Mouse (Mus musculus) embryonic fibroblast, embryonic 13.5 days (primary cell): Measurements from ENCODE around the gene Glipr1l3. TPM values are rescaled to one million over a fixed set of nuclear protein-coding genes. Genes with fewer than 3 reads are reported as not detected.
"Not testable (repeated sequence)": the region's sequence is repeated elsewhere in the genome, so short reads cannot be mapped to it uniquely, and the experiment has no call there.

Experiments
- H3K27ac ChIP-seq: 2 replicates; pipeline ENCODE4 v1.5.1; 2012; ENCODE audit warnings: low read length, control low read depth, inconsistent platforms; ENCODE audit not compliant: insufficient read depth
- H3K4me1 ChIP-seq: 2 replicates; pipeline ENCODE4 v1.6.1; 2011; ENCODE audit warnings: low read length; ENCODE audit not compliant: control insufficient read depth, insufficient read depth
- H3K4me3 ChIP-seq: 2 replicates; pipeline ENCODE4 v1.5.1; 2011; ENCODE audit warnings: mild to moderate bottlenecking, control low read depth, low read length; ENCODE audit not compliant: insufficient read depth
- CTCF ChIP-seq: IDR thresholded peaks from 2 replicates; pipeline ENCODE4 v1.5.1; 2011; ENCODE audit warnings: mild to moderate bottlenecking, control low read depth, low read length, moderate library complexity, borderline replicate concordance; ENCODE audit not compliant: insufficient read depth
- POLR2A ChIP-seq: IDR thresholded peaks from 2 replicates; pipeline ENCODE4 v1.6.1; 2011; ENCODE audit warnings: low read depth, mild to moderate bottlenecking, control low read depth, low read length, moderate library complexity
- polyA plus RNA-seq: library from polyadenylated mRNA; stranded (reverse); fragments of >200 nt; gene quantifications from 2 replicates; pipeline ENCODE4 v1.2.4, GENCODE M21; 2011; ENCODE audit warnings: low read depth; ENCODE audit not compliant: missing spikeins, insufficient read length

Gene Glipr1l3
- polyA plus RNA-seq, 1 experiment: not detected

- TF ChIP-seq CTCF: no peak
- no peak for TF ChIP-seq POLR2A
- Histone ChIP-seq H3K4me1 (no peaks in the 10 kb centered on the region), H3K27ac (no peak overlapping the region), H3K4me3 (no peak overlapping the region)
Measured at GRCm38 (mm10) chr10:112110401-112110800, 49.7 kb downstream of the Glipr1l3 start.

- H3K4me3 ChIP-seq, H3K27ac ChIP-seq, H3K4me1 ChIP-seq: not testable (repeated sequence)
- TF ChIP-seq CTCF: peak; percentile 53; the same call in 1 of the 2 replicates
Measured at GRCm38 (mm10) chr10:112105785-112106184, 54.3 kb downstream of the Glipr1l3 start.

Other genes with a start within 250 kb of the Glipr1l3 start
- gene Krr1, start 187.7 kb downstream of the Glipr1l3 start, polyA plus RNA-seq: 37.6 and 39.3 TPM in 2 replicates
- 28.6 and 54.2 TPM in 2 replicates for gene Glipr1, start 157.7 kb downstream of the Glipr1l3 start, polyA plus RNA-seq
- gene Glipr1l1, start 100.1 kb downstream of the Glipr1l3 start, polyA plus RNA-seq: not detected in 2 replicates
- not detected in 2 replicates for gene Glipr1l2, start 77.0 kb downstream of the Glipr1l3 start, polyA plus RNA-seq
- gene Caps2, start 3.3 kb upstream of the Glipr1l3 start, polyA plus RNA-seq: not detected in 2 replicates
- 0.28 and 0.33 TPM in 2 replicates for gene Kcnc2, start 110.8 kb upstream of the Glipr1l3 start, polyA plus RNA-seq